Mouse (Mus musculus): ENCODE measurements around the gene Bhlha9. TPM values are rescaled to one million over a fixed set of nuclear protein-coding genes. Genes with fewer than 3 reads are reported as not detected.
"Not testable (repeated sequence)": the region's sequence is repeated elsewhere in the genome, so short reads cannot be mapped to it uniquely, and the experiment has no call there.

Bhlha9 gene
- total RNA-seq, 1 experiment from 2014 or later: not detected

GRCm38 (mm10) chr11:76661790-76662468 lies 10.3 kb upstream of the Bhlha9 start:
- DNase-seq: no peak

DNA sequence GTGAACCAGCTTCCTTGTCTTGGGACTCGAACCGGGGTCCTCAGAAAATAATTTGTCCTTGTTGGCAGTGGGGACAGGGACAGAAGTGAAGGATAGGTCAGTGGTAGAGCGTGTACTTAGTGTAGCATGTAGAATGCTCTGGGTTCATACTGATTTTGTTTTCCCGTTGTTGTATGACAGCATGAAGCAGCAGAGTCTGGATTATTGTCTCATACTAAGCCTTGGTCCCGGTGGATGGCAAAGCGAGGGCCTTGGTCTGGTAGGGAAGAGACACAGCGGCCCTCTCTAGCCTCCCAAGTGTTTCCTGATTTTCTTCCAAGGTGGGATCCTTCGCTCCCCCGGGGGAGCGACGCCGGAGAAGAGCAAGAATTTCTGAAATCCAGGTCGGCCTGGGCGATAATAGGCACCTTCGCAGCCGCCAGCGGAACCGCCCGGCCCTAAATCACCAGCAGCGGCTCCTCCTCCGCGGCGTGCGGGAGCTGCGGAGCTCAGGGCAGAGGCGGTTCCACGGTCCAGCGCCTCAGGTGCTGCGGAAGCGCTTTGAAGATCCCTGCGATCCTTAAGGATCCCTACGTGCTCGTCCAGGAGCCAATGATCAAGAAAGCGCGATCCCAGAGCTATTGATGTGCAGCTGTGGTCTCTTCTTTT lies 6.1 kb upstream of the Bhlha9 start:
- DNase-seq: peak; percentile 22

- DNase-seq: no peak
These were observed 4.5 kb upstream of the Bhlha9 start for GRCm38 (mm10) chr11:76667807-76668206.

GRCm38 (mm10) chr11:76672561-76673384 lies 503 bp downstream of the Bhlha9 start:
- DNase-seq: no peak

DNA sequence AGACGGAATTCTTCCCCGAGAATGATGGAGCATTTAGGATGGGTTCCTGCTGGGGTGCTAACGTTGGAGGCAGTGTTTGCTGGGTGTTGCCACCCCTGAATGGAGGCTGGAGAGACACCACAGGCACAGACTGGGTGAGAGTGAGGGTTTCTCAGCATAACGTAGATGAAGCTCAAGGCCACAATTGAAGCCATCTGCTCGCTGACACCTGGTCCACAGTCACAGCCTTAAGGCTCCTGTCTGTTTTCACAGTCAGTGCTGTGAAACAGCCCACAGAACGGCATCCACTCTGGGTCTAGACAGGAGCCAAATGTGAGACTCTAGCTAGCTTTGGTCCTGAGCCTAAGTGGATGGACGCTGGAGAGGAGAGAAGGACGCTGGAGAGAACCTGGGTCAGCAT lies 1.9 kb downstream of the Bhlha9 start:
- no peak for DNase-seq

- no peak for DNase-seq
These were observed 2.4 kb downstream of the Bhlha9 start for GRCm38 (mm10) chr11:76674704-76675103.

- DNase-seq: not testable (repeated sequence)
These were observed 7.2 kb downstream of the Bhlha9 start, which contains the start of gene Trarg1 for GRCm38 (mm10) chr11:76679508-76679907. Trarg1 (plus strand) TSS chr11:76679808.

GRCm38 (mm10) chr11:76685604-76686003 lies 13.3 kb downstream of the Bhlha9 start:
- no peak for DNase-seq

DNA sequence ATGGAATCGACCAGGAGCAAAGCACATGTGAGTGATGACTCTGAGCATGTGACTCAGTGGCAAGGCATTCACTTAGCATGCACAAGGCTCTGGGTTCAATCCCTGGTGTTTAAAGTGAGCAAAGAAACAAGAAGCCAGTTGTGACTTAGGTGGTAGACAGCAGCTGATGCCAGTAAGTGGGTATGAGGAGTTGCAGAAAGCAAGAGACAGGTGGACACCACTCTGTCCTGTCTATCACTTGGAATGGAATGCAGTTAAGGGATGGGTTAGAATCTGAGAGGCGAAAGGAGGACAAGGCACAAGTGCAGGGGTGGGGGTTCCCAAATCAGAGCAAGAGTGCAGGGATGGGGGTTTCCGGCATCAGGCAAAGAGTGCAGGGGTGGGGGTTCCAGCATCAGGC lies 19.8 kb downstream of the Bhlha9 start:
- no peak for DNase-seq

- DNase-seq: no peak
These were observed 23.5 kb downstream of the Bhlha9 start for GRCm38 (mm10) chr11:76695810-76696209.

- no peak for DNase-seq
These were observed 27.4 kb downstream of the Bhlha9 start for GRCm38 (mm10) chr11:76699626-76700025.

- DNase-seq: peak; percentile 55
These were observed 35.4 kb downstream of the Bhlha9 start for GRCm38 (mm10) chr11:76707656-76708055.

GRCm38 (mm10) chr11:76708066-76708465 lies 35.8 kb downstream of the Bhlha9 start:
- peak; percentile 64 for DNase-seq

DNA sequence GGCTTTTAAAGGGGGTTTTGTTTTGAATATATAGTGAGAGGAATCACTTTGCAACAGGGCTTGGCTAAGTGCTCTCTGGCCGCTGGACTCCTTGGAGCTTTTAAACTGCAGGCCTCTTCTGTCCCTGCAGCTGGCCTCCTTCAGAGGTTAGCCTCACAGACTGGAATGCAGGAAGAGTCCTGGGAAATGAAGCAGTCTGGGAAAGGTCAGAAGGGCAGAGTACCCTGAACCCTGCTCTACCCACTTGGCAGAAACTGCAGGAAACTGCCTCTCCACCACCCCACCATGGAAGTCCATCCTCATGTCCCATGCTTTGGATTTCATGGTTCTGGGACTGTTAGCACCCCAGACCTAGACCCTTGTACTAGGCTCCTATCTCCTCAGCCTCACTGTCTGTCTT lies 36.6 kb downstream of the Bhlha9 start:
- peak; percentile 37 for DNase-seq

GRCm38 (mm10) chr11:76709625-76710452 lies 37.6 kb downstream of the Bhlha9 start:
- peak; percentile 84 for DNase-seq

GRCm38 (mm10) chr11:76717000-76717399 lies 44.7 kb downstream of the Bhlha9 start:
- DNase-seq: no peak

Other genes with a start within 250 kb of the Bhlha9 start
- gene Abr, start 50.2 kb upstream of the Bhlha9 start, total RNA-seq (2021): 44.2 and 49.0 TPM in 2 replicates
- 40.3 and 75.9 TPM in 2 replicates for gene Trarg1, start 7.3 kb downstream of the Bhlha9 start, total RNA-seq (2021)
- gene Gosr1, start 91.1 kb downstream of the Bhlha9 start, total RNA-seq (2021): 64.2 and 67.3 TPM in 2 replicates
- gene Cpd, start 174.5 kb downstream of the Bhlha9 start, total RNA-seq (2021): 43.5 and 45.8 TPM in 2 replicates
- gene Tmigd1, start 229.7 kb downstream of the Bhlha9 start, total RNA-seq (2021): 0.78 and 1.3 TPM in 2 replicates